Mouse (Mus musculus) heart, postnatal 0 days (tissue): ENCODE measurements around the gene Ttc19. TPM values are rescaled to one million over a fixed set of nuclear protein-coding genes. Genes with fewer than 3 reads are reported as not detected.

Source experiments
- ATAC-seq: fragments of 200-750 bp; cut with Nextera tagmentation; 2 replicates; pipeline ENCODE4 v1.8.0; 2017; ENCODE audit warnings: low read depth, moderate number of reproducible peaks, moderate library complexity; ENCODE audit not compliant: insufficient read depth
- DNase-seq: peaks from one replicate; pipeline ENCODE4 v3.0.0-alpha.2; 2016; ENCODE audit warnings: low spot score
- H3K27ac ChIP-seq: fragments of 300-500 bp; sonication (generic); 2 replicates; pipeline ENCODE4 v1.5.1; 2014; ENCODE audit warnings: low read depth, mild to moderate bottlenecking
- H3K27me3 ChIP-seq: fragments of 300-500 bp; sonication (generic); 2 replicates; pipeline ENCODE4 v1.6.1; 2014; ENCODE audit warnings: low read length, mixed read lengths; ENCODE audit not compliant: control insufficient read depth, insufficient read depth
- H3K36me3 ChIP-seq: fragments of 300-500 bp; sonication (generic); replicated peaks from 2 replicates; pipeline ENCODE4 v1.6.1; 2014; ENCODE audit warnings: low read length, mixed read lengths; ENCODE audit not compliant: control insufficient read depth, insufficient read depth
- H3K4me1 ChIP-seq: fragments of 300-500 bp; sonication (generic); 2 replicates; pipeline ENCODE4 v1.6.1; 2014; ENCODE audit warnings: antibody characterized with exemption; ENCODE audit not compliant: control insufficient read depth, insufficient read depth
- H3K4me2 ChIP-seq: fragments of 300-500 bp; sonication (generic); 2 replicates; pipeline ENCODE4 v1.6.1; 2014; ENCODE audit warnings: low read depth, mild to moderate bottlenecking, low read length, moderate library complexity
- H3K4me3 ChIP-seq: fragments of 300-500 bp; sonication (generic); 2 replicates; pipeline ENCODE4 v1.5.1; 2014; ENCODE audit warnings: low read depth, low read length
- H3K9ac ChIP-seq: fragments of 300-500 bp; sonication (generic); replicated peaks from 2 replicates; pipeline ENCODE4 v1.6.1; 2014; ENCODE audit warnings: low read depth, low read length, mixed read lengths
- H3K9me3 ChIP-seq: fragments of 300-500 bp; sonication (generic); replicated peaks from 2 replicates; pipeline ENCODE4 v1.6.1; 2016; ENCODE audit warnings: low read length; ENCODE audit not compliant: control insufficient read depth
- CTCF ChIP-seq: IDR thresholded peaks from 2 replicates; pipeline ENCODE4 v1.5.1; 2016; ENCODE audit warnings: antibody characterized with exemption, control low read depth, low read depth
- EP300 ChIP-seq: IDR thresholded peaks from 2 replicates; pipeline ENCODE4 v1.6.1; 2016; ENCODE audit warnings: antibody characterized with exemption, low read depth
- WGBS: fragments of 180-500 bp; shearing (Covaris S2); extraction: QIAGEN DNeasy Blood & Tissue Kit; methylation state at CpG from one replicate; pipeline ENCODE4 v1.1.7; 2014; 5-methylcytosine and 5-hydroxymethylcytosine counted together
- polyA plus RNA-seq: library from polyadenylated mRNA; unstranded; fragments of >200 nt; fragmentation: Nextera tagmentation; extraction: Ambion mirVana; gene quantifications from 2 replicates; pipeline ENCODE4 v1.2.1, GENCODE M21; 2015
- total RNA-seq: library from RNA; depleted of rRNA; stranded (reverse); fragments of >200 nt; gene quantifications from 2 replicates; pipeline ENCODE4 v1.2.3, GENCODE M21; 2014; ENCODE audit warnings: low replicate concordance

The Ttc19 gene
- total and polyA plus RNA-seq, 2 experiments from 2014 or later = 21.3 to 31.2 TPM

GRCm38 (mm10) chr11:62317746-62318145 lies 36.5 kb downstream of the Ttc19 start:
- H3K27me3 ChIP-seq = no peaks in the 10 kb centered on the region
- 77% methylated on average over 11 of the region's 11 CpGs for WGBS
- H3K4me3 ChIP-seq = no peak overlapping the region
- H3K36me3 ChIP-seq = peaks cover 90% of the 10 kb centered on the region
- no peak for TF ChIP-seq EP300
- TF ChIP-seq CTCF = no peak
- no peak for DNase-seq
- H3K4me2 ChIP-seq = no peak overlapping the region
- H3K4me1 ChIP-seq = no peaks in the 10 kb centered on the region
- no peaks in the 10 kb centered on the region for H3K9me3 ChIP-seq
- ATAC-seq = no peak
- no peak overlapping the region for H3K27ac ChIP-seq
- no peak overlapping the region for H3K9ac ChIP-seq

GRCm38 (mm10) chr11:62320097-62320496 lies 38.8 kb downstream of the Ttc19 start:
- Histone ChIP-seq H3K9ac (no peak overlapping the region), H3K27ac (no peak overlapping the region), H3K27me3 (no peaks in the 10 kb centered on the region), H3K4me2 (no peak overlapping the region), H3K36me3 (peaks cover 87% of the 10 kb centered on the region), H3K4me1 (0 out of 2 replicates have a peak, but pooled peaks cover 5% of the 10 kb centered on the region), H3K4me3 (no peak overlapping the region), H3K9me3 (no peaks in the 10 kb centered on the region)
- DNase-seq = no peak
- no peak for ATAC-seq
- 88% methylated on average over 3 of the region's 3 CpGs for WGBS
- TF ChIP-seq EP300 = no peak
- no peak for TF ChIP-seq CTCF

- no peaks in the 10 kb centered on the region for H3K27me3 ChIP-seq
- H3K4me1 ChIP-seq = 0 out of 2 replicates have a peak, but pooled peaks cover 5% of the 10 kb centered on the region
- 42% methylated on average over 3 of the region's 3 CpGs for WGBS
- H3K4me2 ChIP-seq = no peak overlapping the region
- H3K27ac ChIP-seq = no peak overlapping the region
- no peak overlapping the region for H3K4me3 ChIP-seq
- TF ChIP-seq EP300 = no peak
- no peak for TF ChIP-seq CTCF
- no peak for DNase-seq
- H3K9me3 ChIP-seq = no peaks in the 10 kb centered on the region
- H3K36me3 ChIP-seq = peaks cover 87% of the 10 kb centered on the region
- no peak overlapping the region for H3K9ac ChIP-seq
- no peak for ATAC-seq
Measured at GRCm38 (mm10) chr11:62323659-62324058, 42.4 kb downstream of the Ttc19 start.

GRCm38 (mm10) chr11:62331141-62331540 lies 49.9 kb downstream of the Ttc19 start:
- Histone ChIP-seq H3K27me3 (no peaks in the 10 kb centered on the region), H3K27ac (no peak overlapping the region), H3K9me3 (no peaks in the 10 kb centered on the region), H3K4me3 (no peak overlapping the region), H3K36me3 (peaks cover 96% of the 10 kb centered on the region), H3K4me1 (no peaks in the 10 kb centered on the region), H3K9ac (no peak overlapping the region), H3K4me2 (no peak overlapping the region)
- WGBS = 78% methylated on average over 5 of the region's 5 CpGs
- TF ChIP-seq EP300 = no peak
- DNase-seq = no peak
- no peak for ATAC-seq

GRCm38 (mm10) chr11:62332228-62332627 lies 51.0 kb downstream of the Ttc19 start:
- H3K4me2 ChIP-seq = no peak overlapping the region
- H3K27ac ChIP-seq = no peak overlapping the region
- H3K4me1 ChIP-seq = no peaks in the 10 kb centered on the region
- H3K9ac ChIP-seq = no peak overlapping the region
- H3K27me3 ChIP-seq = no peaks in the 10 kb centered on the region
- DNase-seq = no peak
- no peak overlapping the region for H3K4me3 ChIP-seq
- H3K9me3 ChIP-seq = no peaks in the 10 kb centered on the region
- WGBS = 63% methylated on average over 4 of the region's 4 CpGs
- peaks cover 98% of the 10 kb centered on the region for H3K36me3 ChIP-seq
- TF ChIP-seq CTCF = no peak
- TF ChIP-seq EP300 = no peak
- no peak for ATAC-seq

- ATAC-seq = no peak
- H3K9me3 ChIP-seq = no peaks in the 10 kb centered on the region
- TF ChIP-seq CTCF = no peak
- no peak for TF ChIP-seq EP300
- peaks cover 67% of the 10 kb centered on the region for H3K36me3 ChIP-seq
- no peak for DNase-seq
- 94% methylated on average over 13 of the region's 13 CpGs for WGBS
- no peak overlapping the region for H3K4me2 ChIP-seq
- H3K27me3 ChIP-seq = no peaks in the 10 kb centered on the region
- H3K27ac ChIP-seq = no peak overlapping the region
- no peaks in the 10 kb centered on the region for H3K4me1 ChIP-seq
- no peak overlapping the region for H3K9ac ChIP-seq
- no peak overlapping the region for H3K4me3 ChIP-seq
Measured at GRCm38 (mm10) chr11:62343002-62343401, 61.7 kb downstream of the Ttc19 start.
